Mouse (Mus musculus): ENCODE measurements around the gene H2-D1.

DNA sequence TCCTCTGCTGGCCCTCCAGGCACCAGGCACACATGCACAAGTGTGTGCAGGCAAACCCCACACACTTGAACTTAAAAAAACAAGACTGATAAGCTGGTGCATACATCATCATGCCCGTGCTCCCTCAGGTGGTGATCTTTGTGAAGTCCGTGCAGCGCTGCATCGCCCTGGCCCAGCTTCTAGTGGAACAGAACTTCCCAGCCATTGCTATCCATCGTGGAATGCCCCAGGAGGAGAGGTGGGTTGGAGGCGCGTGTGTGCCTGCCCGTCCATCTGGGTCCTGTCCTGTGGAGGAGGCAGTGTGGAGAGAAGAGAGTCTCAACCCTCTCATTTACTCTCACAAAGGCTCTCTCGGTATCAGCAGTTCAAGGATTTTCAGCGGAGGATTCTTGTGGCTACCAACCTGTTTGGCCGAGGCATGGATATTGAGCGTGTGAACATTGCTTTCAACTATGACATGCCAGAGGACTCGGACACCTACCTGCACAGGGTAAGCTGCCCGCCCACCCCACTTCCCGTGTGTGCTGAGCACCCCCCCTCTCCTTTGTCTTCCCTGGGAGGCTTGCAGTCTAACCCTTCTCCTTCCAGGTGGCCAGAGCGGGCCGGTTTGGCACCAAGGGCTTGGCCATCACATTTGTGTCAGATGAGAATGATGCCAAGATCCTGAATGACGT, 9.8 kb upstream of the H2-D1 start:
- TF ChIP-seq CTCF (IDR thresholded peaks at IDR 0.05; ENCODE audit: low read depth) (no peak), EP300 (IDR thresholded peaks at IDR 0.05; ENCODE audit: low read depth) (no peak)
